Mouse (Mus musculus) right cerebral cortex, postnatal 36 days (tissue): ENCODE measurements at regions not wholly inside any gene's neighbourhood (a gene's known extent, or its start where the extent isn't known, plus 50 kb on each side); places are given as distances from the start of the nearest gene placed in this dataset.

Source experiments
- DNase-seq, 2 experiments: peaks; one replicate each; pipeline ENCODE4 v3.0.0; 2022; ENCODE audit warnings: low spot score in 2 of 2, mixed read lengths in 1 of 2

- DNase-seq, result peak; percentile 7 to 23
Observed at GRCm38 (mm10) chr1:145707901-145708300, 786.7 kb upstream of the Brinp3 start.
